Mouse (Mus musculus): ENCODE results near the gene Trpc1. TPM values are rescaled to one million over a fixed set of nuclear protein-coding genes. Genes with fewer than 3 reads are reported as not detected.

Trpc1 gene
- polyA plus RNA-seq, 1 experiment from 2014 or later, result 4.8 TPM

GRCm38 (mm10) chr9:95665835-95666234, 84.3 kb downstream of the Trpc1 start:
- H3K4me3 ChIP-seq (replicated peaks), result no peak overlapping the region
- H3K27me3 ChIP-seq, result no peaks in the 10 kb centered on the region
- H3K36me3 ChIP-seq (replicated peaks), result no peaks in the 10 kb centered on the region
- 94% methylated on average over 6 of the region's 6 CpGs for WGBS
- no peaks in the 10 kb centered on the region for H3K9me3 ChIP-seq
- no peak overlapping the region for H3K27ac ChIP-seq
- ATAC-seq (ENCODE audit: low FRiP score), result no peak
- H3K9ac ChIP-seq, result no peak overlapping the region
- peaks cover 17% of the 10 kb centered on the region for H3K4me1 ChIP-seq
- H3K4me2 ChIP-seq, result no peak overlapping the region

- no peaks in the 10 kb centered on the region for H3K27me3 ChIP-seq
- ATAC-seq (ENCODE audit: low FRiP score), result peak; percentile 63; the same call in 1 of the 2 replicates
- H3K36me3 ChIP-seq (replicated peaks), result no peaks in the 10 kb centered on the region
- no peak overlapping the region for H3K9ac ChIP-seq
- H3K4me2 ChIP-seq, result no peak overlapping the region
- H3K9me3 ChIP-seq, result no peaks in the 10 kb centered on the region
- WGBS, result 48% methylated on average over 10 of the region's 10 CpGs
- no peak overlapping the region for H3K4me3 ChIP-seq (replicated peaks)
- peaks cover 17% of the 10 kb centered on the region for H3K4me1 ChIP-seq
- peak overlapping the region; percentile 46; the same call in 1 of the 2 replicates for H3K27ac ChIP-seq
Observed at GRCm38 (mm10) chr9:95664290-95664989, 85.7 kb downstream of the Trpc1 start.

DNA sequence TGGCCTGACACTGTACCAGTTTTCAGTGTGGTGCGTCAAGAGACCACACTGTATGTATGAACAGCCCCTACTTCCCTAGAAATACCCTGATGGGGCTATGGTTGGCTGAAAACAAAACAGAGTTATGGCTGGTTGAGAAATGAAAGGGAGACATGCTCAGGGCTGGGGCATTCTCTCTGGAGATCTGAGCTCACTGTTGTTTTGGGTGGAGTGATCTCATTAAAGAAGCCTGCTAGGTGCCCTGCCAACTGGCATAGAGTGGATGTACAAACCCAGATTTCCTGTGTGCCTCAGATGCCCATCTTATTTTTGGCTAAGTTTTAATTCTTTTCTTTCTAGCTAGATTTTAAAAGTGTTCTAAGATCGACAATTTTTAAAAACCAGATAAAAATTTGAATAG, 92.2 kb downstream of the Trpc1 start:
- no peaks in the 10 kb centered on the region for H3K36me3 ChIP-seq (replicated peaks)
- WGBS, result 91% methylated on average over 2 of the region's 2 CpGs
- no peak for ATAC-seq (ENCODE audit: low FRiP score)
- no peak overlapping the region for H3K27ac ChIP-seq
- H3K27me3 ChIP-seq, result no peaks in the 10 kb centered on the region
- no peak overlapping the region for H3K4me3 ChIP-seq (replicated peaks)
- H3K9me3 ChIP-seq, result no peaks in the 10 kb centered on the region
- no peaks in the 10 kb centered on the region for H3K4me1 ChIP-seq
- no peak overlapping the region for H3K9ac ChIP-seq
- no peak overlapping the region for H3K4me2 ChIP-seq

Other genes starting within 250 kb of the Trpc1 start
- 181 and 204 TPM in 2 replicates for gene U2surp, start 238.4 kb downstream of the Trpc1 start, polyA plus RNA-seq (2016; fragmentation: Nextera tagmentation; extraction: Ambion mirVana)
- gene Paqr9, start 190.7 kb downstream of the Trpc1 start, polyA plus RNA-seq (2016; fragmentation: Nextera tagmentation; extraction: Ambion mirVana), result 0.46 and 0.88 TPM in 2 replicates
- gene Pcolce2, start 112.8 kb downstream of the Trpc1 start, polyA plus RNA-seq (2016; fragmentation: Nextera tagmentation; extraction: Ambion mirVana), result 2.6 and 3.4 TPM in 2 replicates
- gene Pls1, start 94.9 kb upstream of the Trpc1 start, polyA plus RNA-seq (2016; fragmentation: Nextera tagmentation; extraction: Ambion mirVana), result 5.1 and 5.8 TPM in 2 replicates
- 25.3 and 26.6 TPM in 2 replicates for gene Atr, start 107.2 kb upstream of the Trpc1 start, polyA plus RNA-seq (2016; fragmentation: Nextera tagmentation; extraction: Ambion mirVana)
- gene Xrn1, start 204.4 kb upstream of the Trpc1 start, polyA plus RNA-seq (2016; fragmentation: Nextera tagmentation; extraction: Ambion mirVana), result 22.0 and 26.8 TPM in 2 replicates

All from forebrain, embryonic 12.5 days (tissue).